Mouse (Mus musculus) limb, embryonic 14.5 days (tissue): ENCODE data around the gene Igflr1. TPM values are rescaled to one million over a fixed set of nuclear protein-coding genes. Genes with fewer than 3 reads are reported as not detected.

Experiments used
- ATAC-seq: fragments of 200-750 bp; cut with Nextera tagmentation; 2 replicates; pipeline ENCODE4 v1.8.0; 2017; ENCODE audit warnings: low read depth, moderate number of reproducible peaks, moderate TSS enrichment; ENCODE audit not compliant: low FRiP score
- DNase-seq: peaks from one replicate; pipeline ENCODE4 v3.0.0-alpha.2; 2015; ENCODE audit warnings: low spot score
- H3K27ac ChIP-seq: fragments of 300-500 bp; sonication (generic); replicated peaks from 2 replicates; pipeline ENCODE4 v1.5.1; 2014; ENCODE audit warnings: low read depth, mild to moderate bottlenecking, low read length, moderate library complexity, mixed read lengths
- H3K27me3 ChIP-seq: fragments of 300-500 bp; sonication (generic); 2 replicates; pipeline ENCODE4 v1.6.1; 2014; ENCODE audit warnings: low read length, mixed read lengths; ENCODE audit not compliant: control insufficient read depth, insufficient read depth
- H3K36me3 ChIP-seq: fragments of 300-500 bp; sonication (generic); 2 replicates; pipeline ENCODE4 v1.6.1; 2014; ENCODE audit warnings: mild to moderate bottlenecking, low read length, moderate library complexity, mixed read lengths; ENCODE audit not compliant: control insufficient read depth, insufficient read depth
- H3K4me1 ChIP-seq: fragments of 300-500 bp; sonication (generic); 2 replicates; pipeline ENCODE4 v1.6.1; 2014; ENCODE audit warnings: antibody characterized with exemption, low read length, mixed read lengths; ENCODE audit not compliant: control insufficient read depth, insufficient read depth
- H3K4me2 ChIP-seq: fragments of 300-500 bp; sonication (generic); replicated peaks from 2 replicates; pipeline ENCODE4 v1.6.1; 2014; ENCODE audit warnings: low read depth, mild to moderate bottlenecking, low read length, moderate library complexity; ENCODE audit not compliant: severe bottlenecking
- H3K4me3 ChIP-seq: fragments of 300-500 bp; sonication (generic); replicated peaks from 2 replicates; pipeline ENCODE4 v1.5.1; 2014; ENCODE audit warnings: low read length
- H3K9ac ChIP-seq: fragments of 300-500 bp; sonication (generic); 2 replicates; pipeline ENCODE4 v1.6.1; 2014; ENCODE audit warnings: mild to moderate bottlenecking, low read depth, low read length, moderate library complexity; ENCODE audit not compliant: severe bottlenecking
- H3K9me3 ChIP-seq: fragments of 300-500 bp; sonication (generic); 2 replicates; pipeline ENCODE4 v1.6.1; 2016; ENCODE audit warnings: low read length; ENCODE audit not compliant: control insufficient read depth
- POLR2A ChIP-seq: fragments of 200-500 bp; IDR thresholded peaks from 2 replicates; pipeline ENCODE4 v1.8.0; 2012; ENCODE audit warnings: inconsistent platforms, mild to moderate bottlenecking, moderate library complexity, borderline replicate concordance; ENCODE audit not compliant: insufficient read depth, insufficient read length; ENCODE audit errors: extremely low read depth
- WGBS: fragments of 180-500 bp; shearing (Covaris S2); extraction: QIAGEN DNeasy Blood & Tissue Kit; methylation state at CpG from one replicate; pipeline ENCODE4 v1.1.7; 2014; 5-methylcytosine and 5-hydroxymethylcytosine counted together
- polyA plus RNA-seq, 2 experiments: library from polyadenylated mRNA; depleted of rRNA in 1 of 2; stranded (reverse) in 1 of 2; unstranded in 1 of 2; fragments of >200 nt; fragmentation: Nextera tagmentation in 1 of 2; extraction: Ambion mirVana in 1 of 2; gene quantifications; 2 replicates each; pipeline versions ENCODE4 v1.2.1 to v1.2.3; 2012 to 2014

Igflr1 gene
- polyA plus RNA-seq, 2 experiments = 1.7 to 5.2 TPM

- no peak for TF ChIP-seq POLR2A
- no peak overlapping the region for H3K9ac ChIP-seq
- H3K27ac ChIP-seq = no peak overlapping the region
- no peak for ATAC-seq
- DNase-seq = no peak
- H3K27me3 ChIP-seq = no peaks in the 10 kb centered on the region
- no peaks in the 10 kb centered on the region for H3K4me1 ChIP-seq
- no peaks in the 10 kb centered on the region for H3K9me3 ChIP-seq
- no peak overlapping the region for H3K4me3 ChIP-seq
- 50% methylated on average over 16 of the region's 16 CpGs for WGBS
- H3K4me2 ChIP-seq = no peak overlapping the region
- no peaks in the 10 kb centered on the region for H3K36me3 ChIP-seq
These were observed 43.2 kb downstream of the Igflr1 start for GRCm38 (mm10) chr7:30608476-30608875.

- H3K36me3 ChIP-seq = no peaks in the 10 kb centered on the region
- H3K9ac ChIP-seq = no peak overlapping the region
- no peak overlapping the region for H3K27ac ChIP-seq
- DNase-seq (no peak), ATAC-seq (no peak)
- H3K9me3 ChIP-seq = no peaks in the 10 kb centered on the region
- no peak for TF ChIP-seq POLR2A
- H3K4me1 ChIP-seq = no peaks in the 10 kb centered on the region
- H3K4me2 ChIP-seq = no peak overlapping the region
- H3K27me3 ChIP-seq = no peaks in the 10 kb centered on the region
- 49% methylated on average over 7 of the region's 7 CpGs for WGBS
- no peak overlapping the region for H3K4me3 ChIP-seq
These were observed 44.8 kb downstream of the Igflr1 start for GRCm38 (mm10) chr7:30610043-30610442.

GRCm38 (mm10) chr7:30612654-30613402 is 47.6 kb downstream of the Igflr1 start, which contains the start of gene Upk1a:
Gene Upk1a (minus strand): TSS chr7:30612847.
- Histone ChIP-seq H3K36me3 (peaks cover 21% of the 10 kb centered on the region), H3K9me3 (no peaks in the 10 kb centered on the region), H3K4me3 (no peak within 1 kb of the TSS), H3K4me2 (no peak within 1 kb of the TSS), H3K27me3 (no peaks in the 10 kb centered on the region), H3K9ac (no peak within 1 kb of the TSS), H3K27ac (no peak within 1 kb of the TSS), H3K4me1 (no peaks in the 10 kb centered on the region)
- TF ChIP-seq POLR2A = no peak
- ATAC-seq (no peak), DNase-seq (no peak)
- WGBS = 58% methylated on average over 8 of the region's 8 CpGs

DNA sequence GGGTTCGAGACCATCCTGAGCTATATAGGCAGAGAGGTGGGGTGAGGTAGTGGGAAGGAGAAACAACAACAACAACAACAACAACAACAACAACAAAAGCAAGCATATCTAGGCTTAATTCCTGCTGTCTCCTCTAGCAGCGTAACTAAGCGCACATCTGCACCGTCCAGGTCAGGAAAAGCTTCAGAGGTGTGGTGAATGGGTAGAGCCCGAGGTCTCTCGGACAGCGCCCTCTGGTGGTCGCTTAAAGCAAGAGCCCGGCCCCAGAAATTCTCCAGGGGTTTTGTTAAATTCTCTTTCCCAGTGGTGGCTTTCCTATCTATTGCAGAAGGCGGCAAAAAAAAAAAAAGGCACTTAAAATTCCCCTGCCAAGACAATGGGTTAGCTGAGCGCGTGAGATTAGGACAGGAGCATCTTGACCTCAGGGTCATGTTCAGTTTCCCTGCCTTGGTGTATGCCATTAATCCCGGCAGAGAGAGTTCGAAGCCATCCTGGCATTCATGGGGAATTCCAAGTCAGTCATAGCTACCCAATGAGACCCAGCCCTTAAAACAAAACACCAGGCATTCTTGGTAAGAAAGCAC is 48.4 kb downstream of the Igflr1 start:
- no peak for ATAC-seq
- Histone ChIP-seq H3K27me3 (no peaks in the 10 kb centered on the region), H3K4me3 (no peak overlapping the region), H3K4me1 (no peaks in the 10 kb centered on the region), H3K4me2 (no peak overlapping the region), H3K27ac (no peak overlapping the region), H3K36me3 (peaks cover 28% of the 10 kb centered on the region), H3K9me3 (no peaks in the 10 kb centered on the region), H3K9ac (no peak overlapping the region)
- peak; percentile 34 for DNase-seq
- 21% methylated on average over 14 of the region's 14 CpGs for WGBS
- no peak for TF ChIP-seq POLR2A

- no peaks in the 10 kb centered on the region for H3K4me1 ChIP-seq
- no peak overlapping the region for H3K9ac ChIP-seq
- no peak for DNase-seq
- TF ChIP-seq POLR2A = no peak
- no peaks in the 10 kb centered on the region for H3K9me3 ChIP-seq
- H3K4me3 ChIP-seq = no peak overlapping the region
- no peaks in the 10 kb centered on the region for H3K27me3 ChIP-seq
- H3K4me2 ChIP-seq = no peak overlapping the region
- H3K27ac ChIP-seq = no peak overlapping the region
- peaks cover 37% of the 10 kb centered on the region for H3K36me3 ChIP-seq
- no peak for ATAC-seq
- 82% methylated on average over 2 of the region's 2 CpGs for WGBS
These were observed 49.2 kb downstream of the Igflr1 start for GRCm38 (mm10) chr7:30614454-30614853.
